Mouse (Mus musculus): ENCODE measurements at regions not wholly inside any gene's neighbourhood (a gene's known extent, or its start where the extent isn't known, plus 50 kb on each side); places are given as distances from the start of the nearest gene placed in this dataset.

DNA sequence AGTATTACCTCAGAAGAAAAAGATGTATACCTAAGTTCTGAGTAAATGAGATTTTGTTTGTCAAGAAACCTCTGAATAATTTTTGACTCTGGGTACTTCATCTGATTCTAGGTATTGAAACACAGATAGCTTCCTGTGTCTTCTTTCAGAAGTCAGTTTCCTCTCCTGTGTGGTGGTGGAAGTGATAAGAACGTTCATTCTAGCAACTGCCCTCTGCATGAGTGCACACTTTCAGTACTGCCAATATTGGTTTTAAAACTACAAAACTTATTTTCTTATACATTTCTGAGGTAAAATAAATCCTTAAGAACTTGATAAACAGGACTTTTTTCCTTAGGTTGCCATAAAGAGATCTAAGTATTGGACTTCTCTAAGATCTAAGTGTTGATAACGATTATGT, 209.8 kb upstream of the Rasa1 start:
- WGBS = 53% methylated on average over 2 of the region's 2 CpGs
- no peak for TF ChIP-seq CTCF (IDR thresholded peaks at IDR 0.05; ENCODE audit: low read depth)
- TF ChIP-seq EP300 (IDR thresholded peaks at IDR 0.05; ENCODE audit: low read depth) = no peak
- no peaks in the 10 kb centered on the region for H3K4me1 ChIP-seq (ENCODE audit: control insufficient read depth, insufficient read depth)
- H3K4me3 ChIP-seq (ENCODE audit: low read depth, low read length) = no peak overlapping the region
- DNase-seq (ENCODE audit: low spot score) (no peak), ATAC-seq (ENCODE audit: insufficient read depth, low read depth) (no peak)
- no peaks in the 10 kb centered on the region for H3K9me3 ChIP-seq (replicated peaks; ENCODE audit: control insufficient read depth, low read length)
- H3K9ac ChIP-seq (replicated peaks; ENCODE audit: low read depth, low read length) = no peak overlapping the region
- no peaks in the 10 kb centered on the region for H3K36me3 ChIP-seq (replicated peaks; ENCODE audit: control insufficient read depth, insufficient read depth, low read length)
- no peak overlapping the region for H3K4me2 ChIP-seq (ENCODE audit: low read depth, low read length)
- no peak overlapping the region for H3K27ac ChIP-seq (ENCODE audit: low read depth)
- H3K27me3 ChIP-seq (ENCODE audit: control insufficient read depth, insufficient read depth, low read length) = no peaks in the 10 kb centered on the region

DNA sequence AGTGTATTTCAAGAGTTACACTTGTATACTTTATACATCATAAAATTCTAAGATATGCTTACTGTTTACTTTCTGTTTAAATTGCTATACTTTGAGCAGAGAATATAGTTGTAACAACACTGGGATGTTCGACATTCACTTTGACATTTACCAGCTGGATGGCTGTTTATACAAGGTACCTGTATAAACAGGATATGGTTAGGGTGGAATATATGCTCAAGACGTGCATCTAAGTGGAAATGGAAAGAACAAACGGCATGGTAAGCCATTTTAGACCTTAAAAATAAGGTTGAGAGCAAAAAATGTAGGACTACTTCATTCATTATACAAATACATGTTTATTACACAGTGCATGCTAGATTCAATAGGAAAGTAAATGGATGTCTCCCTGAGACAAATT, 195.9 kb upstream of the Rasa1 start:
- H3K9me3 ChIP-seq (replicated peaks; ENCODE audit: control insufficient read depth, low read length) = no peaks in the 10 kb centered on the region
- no peaks in the 10 kb centered on the region for H3K27me3 ChIP-seq (ENCODE audit: control insufficient read depth, insufficient read depth, low read length)
- H3K4me2 ChIP-seq (ENCODE audit: low read depth, low read length) = no peak overlapping the region
- no peak for TF ChIP-seq EP300 (IDR thresholded peaks at IDR 0.05; ENCODE audit: low read depth)
- no peak for TF ChIP-seq CTCF (IDR thresholded peaks at IDR 0.05; ENCODE audit: low read depth)
- no peak overlapping the region for H3K9ac ChIP-seq (replicated peaks; ENCODE audit: low read depth, low read length)
- H3K27ac ChIP-seq (ENCODE audit: low read depth) = no peak overlapping the region
- no peaks in the 10 kb centered on the region for H3K4me1 ChIP-seq (ENCODE audit: control insufficient read depth, insufficient read depth)
- no peak overlapping the region for H3K4me3 ChIP-seq (ENCODE audit: low read depth, low read length)
- H3K36me3 ChIP-seq (replicated peaks; ENCODE audit: control insufficient read depth, insufficient read depth, low read length) = no peaks in the 10 kb centered on the region
- no peak for DNase-seq (ENCODE audit: low spot score)
- 56% methylated on average over 3 of the region's 3 CpGs for WGBS
- no peak for ATAC-seq (ENCODE audit: insufficient read depth, low read depth)

GRCm38 (mm10) chr13:85483348-85483747, 194.4 kb upstream of the Rasa1 start:
- Histone ChIP-seq H3K9me3 (replicated peaks; ENCODE audit: control insufficient read depth, low read length) (no peaks in the 10 kb centered on the region), H3K27me3 (ENCODE audit: control insufficient read depth, insufficient read depth, low read length) (no peaks in the 10 kb centered on the region), H3K4me1 (ENCODE audit: control insufficient read depth, insufficient read depth) (no peaks in the 10 kb centered on the region), H3K36me3 (replicated peaks; ENCODE audit: control insufficient read depth, insufficient read depth, low read length) (no peaks in the 10 kb centered on the region), H3K4me3 (ENCODE audit: low read depth, low read length) (no peak overlapping the region), H3K4me2 (ENCODE audit: low read depth, low read length) (no peak overlapping the region), H3K9ac (replicated peaks; ENCODE audit: low read depth, low read length) (no peak overlapping the region), H3K27ac (ENCODE audit: low read depth) (no peak overlapping the region)
- ATAC-seq (ENCODE audit: insufficient read depth, low read depth) = no peak
- no peak for DNase-seq (ENCODE audit: low spot score)
- no peak for TF ChIP-seq EP300 (IDR thresholded peaks at IDR 0.05; ENCODE audit: low read depth)
- TF ChIP-seq CTCF (IDR thresholded peaks at IDR 0.05; ENCODE audit: low read depth) = no peak

- 62% methylated on average over 2 of the region's 2 CpGs for WGBS
- TF ChIP-seq CTCF (IDR thresholded peaks at IDR 0.05; ENCODE audit: low read depth) = no peak
- no peak for TF ChIP-seq EP300 (IDR thresholded peaks at IDR 0.05; ENCODE audit: low read depth)
- Histone ChIP-seq H3K9me3 (replicated peaks; ENCODE audit: control insufficient read depth, low read length) (no peaks in the 10 kb centered on the region), H3K4me1 (ENCODE audit: control insufficient read depth, insufficient read depth) (no peaks in the 10 kb centered on the region), H3K9ac (replicated peaks; ENCODE audit: low read depth, low read length) (no peak overlapping the region), H3K4me2 (ENCODE audit: low read depth, low read length) (no peak overlapping the region), H3K27ac (ENCODE audit: low read depth) (no peak overlapping the region), H3K36me3 (replicated peaks; ENCODE audit: control insufficient read depth, insufficient read depth, low read length) (no peaks in the 10 kb centered on the region), H3K27me3 (ENCODE audit: control insufficient read depth, insufficient read depth, low read length) (no peaks in the 10 kb centered on the region), H3K4me3 (ENCODE audit: low read depth, low read length) (no peak overlapping the region)
- no peak for ATAC-seq (ENCODE audit: insufficient read depth, low read depth)
- no peak for DNase-seq (ENCODE audit: low spot score)
Measured at GRCm38 (mm10) chr13:85479405-85479804, 190.5 kb upstream of the Rasa1 start.

- H3K4me2 ChIP-seq (ENCODE audit: low read depth, low read length) = no peak overlapping the region
- no peaks in the 10 kb centered on the region for H3K27me3 ChIP-seq (ENCODE audit: control insufficient read depth, insufficient read depth, low read length)
- no peak for TF ChIP-seq CTCF (IDR thresholded peaks at IDR 0.05; ENCODE audit: low read depth)
- TF ChIP-seq EP300 (IDR thresholded peaks at IDR 0.05; ENCODE audit: low read depth) = no peak
- DNase-seq (ENCODE audit: low spot score) = no peak
- no peak overlapping the region for H3K4me3 ChIP-seq (ENCODE audit: low read depth, low read length)
- no peaks in the 10 kb centered on the region for H3K4me1 ChIP-seq (ENCODE audit: control insufficient read depth, insufficient read depth)
- WGBS = 33% methylated on average over 4 of the region's 4 CpGs
- H3K9me3 ChIP-seq (replicated peaks; ENCODE audit: control insufficient read depth, low read length) = no peaks in the 10 kb centered on the region
- H3K9ac ChIP-seq (replicated peaks; ENCODE audit: low read depth, low read length) = no peak overlapping the region
- H3K27ac ChIP-seq (ENCODE audit: low read depth) = no peak overlapping the region
- no peak for ATAC-seq (ENCODE audit: insufficient read depth, low read depth)
- no peaks in the 10 kb centered on the region for H3K36me3 ChIP-seq (replicated peaks; ENCODE audit: control insufficient read depth, insufficient read depth, low read length)
Measured at GRCm38 (mm10) chr13:85476274-85476846, 187.4 kb upstream of the Rasa1 start.

DNA sequence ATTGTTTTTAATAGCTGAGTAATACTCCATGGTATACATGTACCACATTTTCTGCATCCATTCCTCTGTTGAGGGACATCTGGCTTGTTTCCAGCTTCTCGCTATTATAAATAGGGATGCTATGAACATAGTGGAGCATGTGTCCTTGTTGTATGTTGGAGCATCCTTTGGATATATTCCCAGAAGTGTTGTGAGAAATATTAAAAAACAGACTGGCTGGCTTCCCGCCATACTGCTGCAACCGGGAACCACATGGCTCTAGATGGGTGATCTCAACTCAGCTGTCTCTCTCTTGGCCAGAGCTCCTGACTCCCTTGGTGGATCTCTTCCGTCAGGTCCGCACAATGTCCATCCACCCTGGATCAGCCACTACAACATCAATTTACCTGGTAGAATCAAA, 182.4 kb upstream of the Rasa1 start:
- ATAC-seq (ENCODE audit: insufficient read depth, low read depth) (no peak), DNase-seq (ENCODE audit: low spot score) (no peak)
- Histone ChIP-seq H3K4me2 (ENCODE audit: low read depth, low read length) (no peak overlapping the region), H3K9ac (replicated peaks; ENCODE audit: low read depth, low read length) (no peak overlapping the region), H3K27me3 (ENCODE audit: control insufficient read depth, insufficient read depth, low read length) (no peaks in the 10 kb centered on the region), H3K27ac (ENCODE audit: low read depth) (no peak overlapping the region), H3K4me3 (ENCODE audit: low read depth, low read length) (no peak overlapping the region), H3K36me3 (replicated peaks; ENCODE audit: control insufficient read depth, insufficient read depth, low read length) (no peaks in the 10 kb centered on the region), H3K9me3 (replicated peaks; ENCODE audit: control insufficient read depth, low read length) (no peaks in the 10 kb centered on the region), H3K4me1 (ENCODE audit: control insufficient read depth, insufficient read depth) (no peaks in the 10 kb centered on the region)
- WGBS = 84% methylated on average over 5 of the region's 5 CpGs
- TF ChIP-seq EP300 (IDR thresholded peaks at IDR 0.05; ENCODE audit: low read depth) (no peak), CTCF (IDR thresholded peaks at IDR 0.05; ENCODE audit: low read depth) (no peak)

Measured in heart, postnatal 0 days (tissue).